Mouse (Mus musculus) fibroblast of lung, adult 2 months (primary cell): ENCODE results near the gene Usp22.
"Not testable (repeated sequence)": the region's sequence is repeated elsewhere in the genome, so short reads cannot be mapped to it uniquely, and the experiment has no call there.

Experiments
- DNase-seq: peaks from one replicate; pipeline ENCODE4 v3.0.0-alpha.2; 2011; ENCODE audit warnings: low read depth

Gene Usp22

GRCm38 (mm10) chr11:61190776-61191175 lies 15.9 kb upstream of the Usp22 start:
- no peak for DNase-seq

GRCm38 (mm10) chr11:61183820-61184219 lies 9.0 kb upstream of the Usp22 start:
- DNase-seq: no peak

- DNase-seq: no peak
These were observed 6.8 kb upstream of the Usp22 start for GRCm38 (mm10) chr11:61181624-61182023.

- DNase-seq: no peak
These were observed 5.5 kb upstream of the Usp22 start for GRCm38 (mm10) chr11:61180361-61180760.

- no peak for DNase-seq
These were observed 1.5 kb upstream of the Usp22 start for GRCm38 (mm10) chr11:61176321-61176720.

GRCm38 (mm10) chr11:61175778-61176177 lies 923 bp upstream of the Usp22 start:
- no peak for DNase-seq

- DNase-seq: no peak
These were observed 499 bp downstream of the Usp22 start for GRCm38 (mm10) chr11:61174291-61174820.

GRCm38 (mm10) chr11:61173477-61173876 lies 1.4 kb downstream of the Usp22 start:
- not testable (repeated sequence) for DNase-seq

- DNase-seq: no peak
These were observed 4.7 kb downstream of the Usp22 start for GRCm38 (mm10) chr11:61170184-61170583.

GRCm38 (mm10) chr11:61164881-61165280 lies 10.0 kb downstream of the Usp22 start:
- no peak for DNase-seq

GRCm38 (mm10) chr11:61164366-61164765 lies 10.5 kb downstream of the Usp22 start:
- DNase-seq: no peak

- no peak for DNase-seq
These were observed 11.5 kb downstream of the Usp22 start for GRCm38 (mm10) chr11:61163341-61163740.

GRCm38 (mm10) chr11:61162776-61163175 lies 12.1 kb downstream of the Usp22 start:
- no peak for DNase-seq

GRCm38 (mm10) chr11:61161121-61161520 lies 13.7 kb downstream of the Usp22 start:
- DNase-seq: no peak

- no peak for DNase-seq
These were observed 14.8 kb downstream of the Usp22 start for GRCm38 (mm10) chr11:61159796-61160732.

- no peak for DNase-seq
These were observed 16.7 kb downstream of the Usp22 start for GRCm38 (mm10) chr11:61158141-61158540.

GRCm38 (mm10) chr11:61155727-61156126 lies 19.1 kb downstream of the Usp22 start:
- DNase-seq: no peak

GRCm38 (mm10) chr11:61150233-61151001 lies 24.4 kb downstream of the Usp22 start:
- DNase-seq: no peak

- DNase-seq: no peak
These were observed 27.6 kb downstream of the Usp22 start for GRCm38 (mm10) chr11:61147300-61147683.

- DNase-seq: no peak
These were observed 28.1 kb downstream of the Usp22 start for GRCm38 (mm10) chr11:61146645-61147299.

- no peak for DNase-seq
These were observed 29.3 kb downstream of the Usp22 start for GRCm38 (mm10) chr11:61145551-61145950.
